Mouse (Mus musculus) spleen, adult 2 months (tissue): ENCODE data around the gene Ly6c1.
"Not testable (repeated sequence)": the region's sequence is repeated elsewhere in the genome, so short reads cannot be mapped to it uniquely, and the experiment has no call there.

ENCODE experiments used
- CTCF ChIP-seq: fragments of 200-500 bp; IDR thresholded peaks from 2 replicates; pipeline ENCODE4 v1.5.1; 2011; ENCODE audit warnings: mild to moderate bottlenecking, inconsistent platforms; ENCODE audit not compliant: insufficient read depth, insufficient read length, insufficient replicate concordance; ENCODE audit errors: extremely low read depth
- POLR2A ChIP-seq: fragments of 200-500 bp; IDR thresholded peaks from 2 replicates; pipeline ENCODE4 v1.6.1; 2011; ENCODE audit warnings: low read depth, low read length, inconsistent platforms

DNA sequence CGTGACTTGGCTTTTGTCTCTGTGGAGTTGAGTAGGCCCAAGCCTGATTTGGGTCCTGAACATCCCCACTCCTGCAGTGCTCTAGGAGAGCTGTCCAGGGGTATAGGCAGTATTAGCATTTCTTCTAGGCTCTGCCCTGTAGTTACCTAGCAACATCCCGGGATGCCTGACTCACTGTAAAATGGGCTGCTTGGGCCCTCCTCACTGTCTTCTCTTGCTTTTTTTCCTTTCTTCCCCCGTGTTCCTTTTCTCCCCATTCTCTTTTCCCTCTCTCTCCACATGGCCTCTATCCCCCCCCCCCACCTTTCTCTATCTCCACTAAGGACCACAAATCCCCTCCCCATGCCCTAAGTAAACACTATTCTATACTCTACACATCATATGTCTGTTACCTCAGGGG lies 2.5 kb upstream of the Ly6c1 start:
- TF ChIP-seq CTCF, POLR2A: not testable (repeated sequence)
